Mouse (Mus musculus) cerebellum, adult 18-20 months (tissue): ENCODE measurements around the gene Txn2.
A peak's percentile ranks its signal among the peaks of the same experiment; 100 is the strongest.
"Not testable (repeated sequence)": the region's sequence is repeated elsewhere in the genome, so short reads cannot be mapped to it uniquely, and the experiment has no call there.

Source experiments
- DNase-seq, 2 experiments: peaks; one replicate each; pipeline ENCODE4 v3.0.0; 2021

Txn2 gene

DNA sequence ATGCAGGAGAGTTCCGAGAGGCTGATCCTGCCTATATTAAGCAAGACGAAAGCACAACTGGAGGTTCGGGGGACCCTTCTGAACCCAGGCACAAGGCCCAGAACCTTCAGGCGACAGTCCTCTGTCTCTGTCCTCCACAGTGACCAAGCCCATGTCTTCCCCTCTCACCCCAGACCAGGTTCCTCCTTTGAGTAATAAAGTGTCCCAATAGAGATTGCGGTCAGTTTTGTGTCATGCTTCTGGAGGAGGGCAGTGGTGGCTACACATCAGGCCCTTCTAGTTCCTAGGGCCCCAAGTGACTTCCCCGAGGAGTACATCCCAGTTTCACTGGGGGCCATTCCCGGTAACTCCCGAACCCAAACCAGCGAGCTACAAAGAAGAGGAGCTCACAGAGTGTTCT lies 54.0 kb downstream of the Txn2 start:
- no peak for DNase-seq

DNA sequence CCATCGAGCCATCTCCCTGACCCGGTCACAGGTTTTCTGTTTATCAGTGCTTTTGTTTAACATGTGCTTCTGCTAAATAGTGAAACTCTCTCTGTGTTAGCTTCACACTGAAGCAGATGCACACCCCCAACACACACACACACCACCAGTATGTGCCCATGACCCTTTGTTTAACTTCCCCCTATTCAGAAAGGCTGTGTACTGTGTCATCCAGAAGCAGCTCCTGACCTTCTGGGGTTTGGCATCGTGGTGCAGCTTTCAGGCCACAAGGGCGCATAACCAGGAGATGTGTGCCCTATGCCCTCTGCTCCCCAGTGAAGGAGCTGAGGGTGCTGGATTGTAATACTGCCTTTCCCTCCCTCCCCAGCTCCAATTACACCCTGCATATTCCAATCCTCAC lies 54.5 kb downstream of the Txn2 start:
- no peak for DNase-seq

DNA sequence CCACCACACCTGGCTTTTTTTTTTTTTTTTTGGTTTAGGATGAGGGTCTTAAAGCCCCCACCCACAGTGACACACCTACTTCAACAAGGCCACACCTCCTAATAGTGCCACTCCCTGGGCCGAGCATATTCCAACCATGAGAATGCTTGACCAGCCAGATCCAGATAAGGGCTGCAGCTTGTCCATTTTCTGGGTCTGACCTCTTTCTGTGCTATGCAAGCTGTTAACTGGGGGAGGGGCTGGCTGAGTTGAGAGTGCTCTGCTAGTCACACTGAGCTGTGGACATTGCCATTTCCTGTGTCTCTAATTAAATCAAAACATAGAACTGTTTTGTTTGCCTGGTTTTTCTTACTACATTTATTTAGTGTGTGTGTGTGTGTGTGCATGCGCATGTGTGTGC lies 55.2 kb downstream of the Txn2 start:
- DNase-seq, result peak in 1 of 2 experiments; percentile 15

DNA sequence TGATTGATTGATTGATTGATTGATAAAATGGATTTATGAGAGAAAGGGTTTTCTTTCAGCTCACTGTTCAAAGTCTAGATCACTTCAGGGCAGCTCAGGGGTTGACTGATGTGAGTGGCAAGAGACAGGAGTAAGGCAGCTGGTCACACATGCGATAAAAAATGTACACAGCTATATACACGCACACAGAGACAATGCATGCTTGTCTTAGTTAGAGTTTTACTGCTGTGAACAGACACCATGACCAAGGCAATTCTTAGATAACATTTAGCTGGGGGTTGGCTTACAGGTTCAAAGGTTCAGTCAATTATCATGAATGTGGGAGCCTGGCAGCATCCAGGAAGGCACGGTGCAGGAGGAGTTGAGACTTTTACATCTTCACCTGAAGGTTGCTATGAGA lies 55.8 kb downstream of the Txn2 start:
- no peak for DNase-seq

DNA sequence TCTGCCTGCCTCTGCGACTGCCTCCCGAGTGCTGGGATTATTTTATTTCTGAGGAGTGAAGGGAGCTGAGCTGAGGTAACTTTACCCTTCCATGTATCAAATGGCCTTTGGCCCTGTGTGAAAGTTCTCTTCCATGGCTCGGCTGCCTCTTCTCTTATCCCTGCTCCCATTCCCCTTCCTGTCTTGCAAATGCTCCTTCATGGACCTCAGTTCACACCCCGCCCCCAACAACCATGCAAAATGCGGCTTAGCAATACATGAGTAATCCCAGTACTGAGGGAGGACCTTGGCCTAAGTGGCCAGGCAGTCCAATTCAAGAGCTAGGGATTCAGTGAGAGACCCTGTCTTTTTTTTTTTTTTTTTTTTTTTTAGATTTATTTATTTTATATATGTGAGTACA lies 60.5 kb downstream of the Txn2 start:
- no peak for DNase-seq

DNA sequence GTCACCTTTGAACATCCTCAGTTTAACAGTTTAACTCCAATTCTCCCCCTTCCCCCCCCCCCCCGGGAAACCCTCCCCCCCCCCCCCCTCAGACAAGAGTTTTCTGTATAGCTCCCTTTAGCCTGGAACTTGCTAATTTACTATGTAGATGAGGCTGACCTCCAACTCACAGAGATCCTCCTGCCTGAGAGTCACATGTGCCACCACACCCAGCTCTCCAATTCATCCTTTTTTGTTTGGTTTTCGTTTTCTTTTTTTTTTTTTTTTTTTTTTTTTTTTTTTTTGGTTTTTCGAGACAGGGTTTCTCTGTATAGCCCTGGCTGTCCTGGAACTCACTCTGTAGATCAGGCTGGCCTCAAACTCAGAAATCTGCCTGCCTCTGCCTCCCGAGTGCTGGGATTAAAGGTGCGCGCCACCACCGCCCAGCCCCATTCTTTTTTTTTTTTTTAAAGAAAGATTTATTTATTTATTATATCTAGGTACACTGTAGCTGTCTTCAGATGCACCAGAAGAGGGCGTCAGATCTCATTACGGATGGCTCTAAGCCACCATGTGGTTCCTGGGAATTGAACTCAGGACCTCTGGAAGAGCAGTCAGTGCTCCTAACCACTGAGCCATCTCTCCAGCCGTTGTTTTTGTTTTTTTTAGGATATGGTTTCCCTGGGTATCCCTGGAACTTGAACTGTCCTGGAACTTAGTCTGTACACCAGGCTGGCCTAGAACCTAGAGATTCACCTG lies 61.4 kb downstream of the Txn2 start:
- not testable (repeated sequence) for DNase-seq

DNA sequence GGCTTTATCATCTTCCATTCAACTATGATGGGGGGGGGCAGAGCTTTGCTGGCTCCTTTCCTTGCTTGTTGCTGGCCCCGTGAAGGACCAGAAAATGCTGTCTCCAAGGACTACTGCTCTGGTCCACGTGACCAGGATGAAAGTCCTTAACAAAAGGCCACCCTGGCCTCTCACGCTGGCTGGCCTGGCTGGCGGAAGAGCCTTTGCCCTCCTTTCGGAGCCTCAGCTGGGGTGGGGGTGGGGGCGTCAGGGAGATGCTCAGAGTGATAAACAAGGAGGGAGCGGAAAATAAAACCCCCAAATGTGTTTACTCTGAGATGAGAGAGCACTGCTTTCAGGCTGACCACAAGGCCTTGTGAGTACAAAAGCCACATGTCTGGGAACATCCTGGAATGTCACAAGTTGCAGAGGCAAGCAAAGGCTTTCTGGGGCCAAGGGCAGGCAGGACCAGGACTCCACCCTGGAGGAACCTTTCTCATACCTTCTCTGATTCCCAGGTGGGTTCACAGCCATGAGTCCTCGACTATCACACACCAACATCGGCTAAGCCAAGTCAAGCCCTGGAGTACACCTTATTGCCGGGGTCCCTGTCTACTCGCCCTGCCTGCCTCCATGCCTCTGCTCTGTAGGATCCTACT lies 62.1 kb downstream of the Txn2 start:
- no peak for DNase-seq
